Mouse (Mus musculus) liver, postnatal 0 days (tissue): ENCODE data around the gene Cd19. TPM values are rescaled to one million over a fixed set of nuclear protein-coding genes. Genes with fewer than 3 reads are reported as not detected.

Experiments
- ATAC-seq: fragments of 200-750 bp; cut with Nextera tagmentation; 2 replicates; pipeline ENCODE4 v1.8.0; 2017; ENCODE audit warnings: mild to moderate bottlenecking, moderate library complexity
- DNase-seq: peaks from one replicate; pipeline ENCODE4 v3.0.0-alpha.2; 2016
- H3K27ac ChIP-seq: fragments of 300-500 bp; sonication (generic); 2 replicates; pipeline ENCODE4 v1.5.1; 2014; ENCODE audit warnings: antibody characterized with exemption, moderate library complexity, mild to moderate bottlenecking, low read depth
- H3K27me3 ChIP-seq: fragments of 300-500 bp; sonication (generic); 2 replicates; pipeline ENCODE4 v1.6.1; 2014; ENCODE audit warnings: low read length, control low read depth, mixed read lengths; ENCODE audit not compliant: insufficient read depth
- H3K36me3 ChIP-seq: fragments of 300-500 bp; sonication (generic); replicated peaks from 2 replicates; pipeline ENCODE4 v1.6.1; 2014; ENCODE audit warnings: mild to moderate bottlenecking, control low read depth, low read length, moderate library complexity, mixed read lengths; ENCODE audit not compliant: insufficient read depth
- H3K4me1 ChIP-seq: fragments of 300-500 bp; sonication (generic); 2 replicates; pipeline ENCODE4 v1.6.1; 2014; ENCODE audit warnings: antibody characterized with exemption, mild to moderate bottlenecking, control low read depth; ENCODE audit not compliant: insufficient read depth
- H3K4me2 ChIP-seq: fragments of 300-500 bp; sonication (generic); 2 replicates; pipeline ENCODE4 v1.6.1; 2014; ENCODE audit warnings: low read depth, mild to moderate bottlenecking, low read length, moderate library complexity, mixed read lengths
- H3K4me3 ChIP-seq: fragments of 300-500 bp; sonication (generic); 2 replicates; pipeline ENCODE4 v1.5.1; 2014; ENCODE audit warnings: low read depth, low read length
- H3K9ac ChIP-seq: fragments of 300-500 bp; sonication (generic); replicated peaks from 2 replicates; pipeline ENCODE4 v1.6.1; 2014; ENCODE audit warnings: mild to moderate bottlenecking, moderate library complexity
- H3K9me3 ChIP-seq: fragments of 300-500 bp; sonication (generic); 2 replicates; pipeline ENCODE4 v1.6.1; 2016; ENCODE audit warnings: mild to moderate bottlenecking, control low read depth, low read length, mixed read lengths
- CTCF ChIP-seq: sonication (generic); IDR thresholded peaks from 2 replicates; pipeline ENCODE4 v1.5.1; 2016; ENCODE audit warnings: antibody characterized with exemption, low read depth
- EP300 ChIP-seq: IDR thresholded peaks from 2 replicates; pipeline ENCODE4 v1.6.1; 2016; ENCODE audit warnings: antibody characterized with exemption, low read depth, mild to moderate bottlenecking
- WGBS: fragments of 180-500 bp; shearing (Covaris S2); extraction: QIAGEN DNeasy Blood & Tissue Kit; methylation state at CpG from one replicate; pipeline ENCODE4 v1.1.7; 2014; ENCODE audit not compliant: insufficient replicate concordance; 5-methylcytosine and 5-hydroxymethylcytosine counted together
- microRNA-seq: library from miRNA; unstranded; fragments of <30 nt; microRNA quantifications from one replicate; pipeline ENCODE4, GENCODE M21; 2016
- polyA plus RNA-seq: library from polyadenylated mRNA; unstranded; fragments of >200 nt; fragmentation: Nextera tagmentation; extraction: Ambion mirVana; gene quantifications from 2 replicates; pipeline ENCODE4 v1.2.1, GENCODE M21; 2015

Gene Cd19
- polyA plus RNA-seq, 1 experiment from 2014 or later = 9.1 TPM

DNA sequence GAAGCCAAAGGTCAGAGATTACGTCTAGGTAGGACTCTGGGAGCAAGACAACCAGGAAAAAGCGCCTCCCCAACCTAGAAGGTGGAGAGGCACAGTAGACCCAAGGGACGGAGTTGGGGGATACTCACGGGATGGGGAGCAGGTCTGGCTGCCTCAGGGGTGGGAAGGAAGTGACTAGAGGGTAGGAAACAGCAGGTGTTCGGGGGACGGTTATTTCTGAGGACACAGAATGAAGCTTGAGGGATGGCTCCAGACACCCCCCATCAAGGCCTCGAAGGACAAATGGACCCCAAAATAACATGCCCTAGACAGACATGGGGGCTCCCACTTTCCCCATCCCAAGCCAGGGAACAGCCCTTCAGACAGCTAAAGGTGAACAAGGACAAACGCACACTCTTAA lies 46.3 kb downstream of the Cd19 start:
- DNase-seq (no peak), ATAC-seq (no peak)
- no peak overlapping the region for H3K4me3 ChIP-seq
- H3K27me3 ChIP-seq = no peaks in the 10 kb centered on the region
- H3K36me3 ChIP-seq = peaks cover 22% of the 10 kb centered on the region
- H3K9ac ChIP-seq = no peak overlapping the region
- no peak overlapping the region for H3K4me2 ChIP-seq
- TF ChIP-seq CTCF (no peak), EP300 (no peak)
- H3K4me1 ChIP-seq = no peaks in the 10 kb centered on the region
- 60% methylated on average over 8 of the region's 8 CpGs for WGBS
- H3K9me3 ChIP-seq = no peaks in the 10 kb centered on the region
- H3K27ac ChIP-seq = no peak overlapping the region

DNA sequence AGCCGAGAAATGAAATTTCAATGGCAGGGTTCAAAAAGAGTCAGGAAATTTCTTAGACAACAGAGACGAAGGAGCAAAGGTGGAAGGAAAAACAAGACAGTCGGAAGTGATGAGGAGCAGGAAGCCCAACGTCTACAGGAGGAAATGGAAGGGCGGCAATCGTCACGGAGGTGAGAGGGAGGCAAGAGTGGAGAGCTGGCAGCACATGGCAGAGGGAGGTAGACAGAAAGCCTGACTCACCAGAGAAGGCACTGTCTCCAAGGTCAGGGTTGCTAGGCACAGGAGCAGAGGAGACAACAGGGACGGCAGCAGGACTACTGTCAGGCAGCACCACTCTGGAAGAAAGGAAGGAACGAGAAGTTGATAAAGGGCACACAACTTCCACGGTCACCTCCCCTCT lies 47.1 kb downstream of the Cd19 start:
- 71% methylated on average over 10 of the region's 10 CpGs for WGBS
- H3K27me3 ChIP-seq = no peaks in the 10 kb centered on the region
- no peak overlapping the region for H3K4me2 ChIP-seq
- TF ChIP-seq CTCF = no peak
- TF ChIP-seq EP300 = no peak
- no peak overlapping the region for H3K27ac ChIP-seq
- H3K4me3 ChIP-seq = no peak overlapping the region
- DNase-seq (no peak), ATAC-seq (no peak)
- peaks cover 17% of the 10 kb centered on the region for H3K36me3 ChIP-seq
- no peaks in the 10 kb centered on the region for H3K4me1 ChIP-seq
- H3K9ac ChIP-seq = no peak overlapping the region
- no peaks in the 10 kb centered on the region for H3K9me3 ChIP-seq

DNA sequence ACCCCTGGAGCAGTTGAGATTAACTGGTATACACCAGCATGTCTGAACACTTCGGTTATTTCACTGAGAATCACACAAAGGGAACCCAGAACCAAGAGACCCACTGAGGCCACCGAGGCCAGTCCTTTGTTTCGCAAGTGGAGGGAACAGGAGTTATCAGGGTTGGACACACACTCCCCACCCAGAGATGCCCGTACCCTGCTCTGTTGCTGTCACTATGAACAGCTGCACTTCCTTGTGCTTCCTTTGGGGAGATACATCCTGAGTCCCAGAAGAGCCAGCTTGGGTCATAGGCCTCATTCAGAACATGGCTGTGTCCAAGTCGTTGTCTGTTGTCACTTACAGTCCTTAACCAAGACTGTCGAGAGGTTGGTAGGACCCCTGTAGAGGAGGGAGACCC lies 51.7 kb downstream of the Cd19 start:
- Histone ChIP-seq H3K36me3 (no peaks in the 10 kb centered on the region), H3K27ac (no peak overlapping the region), H3K9me3 (no peaks in the 10 kb centered on the region), H3K4me1 (no peaks in the 10 kb centered on the region), H3K9ac (no peak overlapping the region), H3K4me2 (no peak overlapping the region), H3K4me3 (no peak overlapping the region), H3K27me3 (no peaks in the 10 kb centered on the region)
- no peak for ATAC-seq
- no peak for TF ChIP-seq EP300
- no peak for TF ChIP-seq CTCF
- WGBS = 54% methylated on average over 6 of the region's 6 CpGs
- DNase-seq = no peak

DNA sequence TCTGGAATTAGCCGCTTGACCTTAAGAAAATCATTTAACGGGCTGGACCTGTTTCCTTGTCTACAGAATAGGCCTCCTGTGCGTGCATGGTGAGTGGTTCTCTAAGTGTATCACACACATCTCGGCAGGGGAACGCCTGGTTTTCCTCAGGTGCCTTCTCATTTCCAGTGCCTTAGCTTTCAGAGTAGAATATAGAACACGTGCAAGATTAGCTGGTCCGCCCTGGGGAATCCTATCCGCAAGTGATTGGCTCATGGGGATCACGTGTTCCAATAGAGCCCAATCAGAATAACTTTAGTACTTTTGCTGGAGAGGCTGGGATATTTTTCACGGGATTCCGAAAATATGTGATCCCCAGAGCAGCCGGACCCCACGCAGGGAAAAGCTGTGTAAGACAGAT lies 55.6 kb downstream of the Cd19 start:
- Histone ChIP-seq H3K27me3 (no peaks in the 10 kb centered on the region), H3K9me3 (no peaks in the 10 kb centered on the region), H3K4me2 (no peak overlapping the region; the same call in 1 of the 2 replicates), H3K27ac (no peak overlapping the region), H3K4me3 (no peak overlapping the region), H3K4me1 (peaks cover 14% of the 10 kb centered on the region), H3K9ac (no peak overlapping the region), H3K36me3 (no peaks in the 10 kb centered on the region)
- DNase-seq (no peak), ATAC-seq (no peak)
- TF ChIP-seq CTCF (no peak), EP300 (no peak)
- WGBS = 72% methylated on average over 13 of the region's 13 CpGs

Small RNA genes lying within 50 kb of the gene (microRNA-seq; reads per million reads assigned to microRNA genes)
- gene Mir7058 = not detected

Other genes starting within 250 kb of the Cd19 start
- 12.7 and 15.1 TPM in 2 replicates for gene Xpo6, start 214.4 kb downstream of the Cd19 start, polyA plus RNA-seq
- 5.2 and 6.5 TPM in 2 replicates for gene Sbk1, start 142.3 kb downstream of the Cd19 start, polyA plus RNA-seq
- 8.7 and 9.2 TPM in 2 replicates for gene Lat, start 45.3 kb downstream of the Cd19 start, polyA plus RNA-seq
- gene Spns1, start 37.4 kb downstream of the Cd19 start, polyA plus RNA-seq = 17.2 and 18.6 TPM in 2 replicates
- 1.4 and 1.5 TPM in 2 replicates for gene Nfatc2ip, start 18.2 kb downstream of the Cd19 start, polyA plus RNA-seq
- gene Rabep2, start 13.9 kb upstream of the Cd19 start, polyA plus RNA-seq = 7.1 and 7.2 TPM in 2 replicates
- 2.2 and 34.1 TPM in 2 replicates for gene Atp2a1, start 48.2 kb upstream of the Cd19 start, polyA plus RNA-seq
- 13.5 and 13.7 TPM in 2 replicates for gene Sh2b1, start 60.5 kb upstream of the Cd19 start, polyA plus RNA-seq
- 57.6 and 57.7 TPM in 2 replicates for gene Tufm, start 72.5 kb upstream of the Cd19 start, polyA plus RNA-seq
- 12.0 and 13.6 TPM in 2 replicates for gene Atxn2l, start 88.5 kb upstream of the Cd19 start, polyA plus RNA-seq
- 78.4 and 90.9 TPM in 2 replicates for gene Eif3c, start 151.5 kb upstream of the Cd19 start, polyA plus RNA-seq
- 3.0 and 4.0 TPM in 2 replicates for gene Apobr, start 170.1 kb upstream of the Cd19 start, polyA plus RNA-seq
- gene Cln3, start 170.9 kb upstream of the Cd19 start, polyA plus RNA-seq = 12.3 and 14.6 TPM in 2 replicates
- gene Il27, start 180.1 kb upstream of the Cd19 start, polyA plus RNA-seq = 0.18 and 0.21 TPM in 2 replicates
- gene Nupr1, start 216.0 kb upstream of the Cd19 start, polyA plus RNA-seq = 4.0 and 4.5 TPM in 2 replicates
- 22.7 and 22.8 TPM in 2 replicates for gene Sgf29, start 234.4 kb upstream of the Cd19 start, polyA plus RNA-seq